Mouse (Mus musculus): ENCODE results near the gene Mapk10. TPM values are rescaled to one million over a fixed set of nuclear protein-coding genes. Genes with fewer than 3 reads are reported as not detected.

Mapk10 gene
- total RNA-seq, 1 experiment from 2014 or later: not detected

DNA sequence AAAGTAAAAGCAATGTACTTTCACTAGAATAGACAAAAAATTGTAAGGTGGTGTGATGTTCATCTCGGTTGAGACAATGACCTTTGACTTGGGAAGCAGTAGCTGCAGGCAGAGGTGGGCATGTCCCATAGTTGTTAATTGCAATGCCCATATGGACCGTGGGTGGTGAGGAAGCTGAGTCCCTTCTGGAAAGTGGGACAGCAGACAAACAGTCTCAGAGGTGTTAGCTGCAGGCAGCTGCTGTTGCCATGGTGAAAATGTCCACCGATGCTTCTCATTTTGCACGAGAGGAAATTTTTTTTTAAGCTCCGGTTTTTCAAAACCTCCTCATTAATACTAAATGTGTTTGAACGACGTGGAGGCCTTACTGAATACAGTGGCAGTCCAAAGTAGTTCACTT, 36.5 kb downstream of the Mapk10 start:
- ATAC-seq (replicated peaks; ENCODE audit: insufficient number of reproducible peaks, low FRiP score, low TSS enrichment, poor library complexity, severe bottlenecking): no peak

DNA sequence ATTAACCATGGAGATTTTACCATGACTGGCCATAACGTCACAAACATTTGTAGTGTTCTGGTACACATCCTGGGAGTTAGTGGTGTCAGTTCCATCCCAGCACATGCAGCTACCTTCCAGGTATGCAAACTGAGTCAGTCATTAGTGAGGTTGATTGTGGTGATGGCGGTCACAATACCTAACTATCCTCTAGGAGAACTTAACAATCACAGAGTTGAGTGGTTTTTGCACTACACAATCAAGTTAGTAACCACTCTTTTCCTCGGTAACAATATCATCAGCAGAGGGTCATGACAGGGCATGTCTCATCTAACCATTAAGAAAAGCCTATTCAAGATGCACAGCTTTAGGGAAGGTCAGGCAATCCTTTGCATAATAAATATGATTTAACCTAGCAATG, 39.9 kb downstream of the Mapk10 start:
- no peak for ATAC-seq (replicated peaks; ENCODE audit: insufficient number of reproducible peaks, low FRiP score, low TSS enrichment, poor library complexity, severe bottlenecking)

DNA sequence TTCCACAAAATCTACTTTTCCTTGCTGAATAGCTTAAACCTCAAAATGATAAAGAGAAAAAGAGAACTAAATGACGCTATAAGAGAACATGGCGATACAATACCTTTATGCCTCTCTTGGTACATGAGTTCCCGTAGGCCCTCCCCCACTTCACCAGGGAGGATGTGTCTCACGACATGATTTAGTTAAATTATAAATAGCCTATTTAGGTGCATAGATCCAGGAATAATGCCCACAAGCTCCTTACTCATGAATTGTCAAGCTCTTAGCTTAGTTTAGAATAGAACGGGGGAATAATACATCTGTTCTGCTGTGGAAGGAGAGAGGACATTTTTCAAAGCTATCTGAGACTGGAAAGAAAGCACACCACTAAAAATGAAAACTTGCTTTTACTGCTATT, 43.8 kb downstream of the Mapk10 start:
- no peak for ATAC-seq (replicated peaks; ENCODE audit: insufficient number of reproducible peaks, low FRiP score, low TSS enrichment, poor library complexity, severe bottlenecking)

DNA sequence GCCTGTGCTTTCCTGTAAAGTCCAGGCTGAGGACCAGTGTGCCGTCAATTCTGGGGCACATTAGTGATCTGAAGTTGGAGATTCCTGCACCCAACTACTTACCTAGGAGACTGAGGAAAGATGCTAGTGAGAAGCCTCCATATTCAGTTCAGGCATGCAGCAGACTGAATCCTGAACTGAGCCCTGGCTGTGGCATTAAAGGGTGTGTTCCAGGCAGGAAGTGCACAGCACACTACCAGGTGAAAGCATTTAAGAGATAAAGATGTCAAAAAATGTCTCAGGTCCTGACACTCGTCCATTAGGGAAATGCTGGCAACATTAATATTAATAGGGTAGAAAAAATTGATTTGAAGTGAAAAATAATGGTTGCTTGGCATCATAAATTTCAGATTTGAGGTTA, 44.4 kb downstream of the Mapk10 start:
- ATAC-seq (replicated peaks; ENCODE audit: insufficient number of reproducible peaks, low FRiP score, low TSS enrichment, poor library complexity, severe bottlenecking): no peak

DNA sequence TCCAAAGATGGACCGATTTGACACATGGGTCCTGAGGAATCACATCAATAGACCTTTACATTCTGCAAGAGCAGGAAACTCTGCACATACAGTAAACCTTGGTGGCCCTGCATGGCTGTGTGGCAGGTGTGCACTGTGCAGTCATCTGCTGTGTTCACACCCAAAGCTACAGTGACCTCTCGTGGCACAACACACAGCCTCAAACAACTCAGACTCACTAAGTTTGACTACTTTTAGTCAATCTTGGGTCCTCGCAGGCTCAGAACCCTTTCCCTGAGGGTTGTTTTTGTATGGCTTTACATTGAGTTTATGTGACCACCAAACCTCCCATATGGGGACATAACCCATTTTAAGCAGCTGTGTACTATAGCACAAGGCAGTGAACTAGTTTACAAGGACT, 47.1 kb downstream of the Mapk10 start:
- ATAC-seq (replicated peaks; ENCODE audit: insufficient number of reproducible peaks, low FRiP score, low TSS enrichment, poor library complexity, severe bottlenecking): no peak

DNA sequence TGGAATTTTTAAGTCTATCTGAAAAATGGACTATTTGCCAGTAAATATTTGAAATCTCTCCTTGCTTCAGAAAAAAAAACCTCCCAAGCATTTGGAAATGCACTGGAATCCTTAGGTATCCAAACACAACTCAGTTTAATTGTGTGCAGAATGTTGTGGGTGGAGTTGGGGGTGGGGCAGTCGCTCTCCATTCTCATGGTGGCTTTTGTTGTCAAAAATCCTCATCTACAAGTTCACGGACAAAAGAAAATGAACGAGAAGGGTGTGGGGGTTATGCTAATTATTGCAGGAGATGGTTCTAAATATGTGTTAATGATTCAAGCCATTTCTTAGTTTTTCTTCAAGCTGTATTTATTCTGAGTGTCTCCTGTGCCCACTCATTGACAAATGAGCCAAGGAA, 49.6 kb downstream of the Mapk10 start:
- no peak for ATAC-seq (replicated peaks; ENCODE audit: insufficient number of reproducible peaks, low FRiP score, low TSS enrichment, poor library complexity, severe bottlenecking)

DNA sequence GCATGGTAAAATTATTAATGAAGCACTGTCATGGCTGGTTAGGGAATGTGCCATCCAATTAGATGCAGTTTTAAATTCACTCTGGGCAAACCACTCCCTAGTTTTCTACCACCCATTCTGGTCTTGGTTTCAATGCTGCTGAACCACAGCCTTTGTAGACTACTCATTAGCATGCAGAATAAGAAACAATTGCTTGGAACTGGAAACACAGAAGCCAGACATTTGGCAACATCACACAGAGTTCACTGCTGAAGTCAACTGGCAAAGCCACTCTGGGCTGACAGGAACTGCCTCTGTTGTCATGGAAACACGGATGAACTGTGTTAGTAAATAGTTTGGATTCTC, 50.0 kb downstream of the Mapk10 start:
- no peak for ATAC-seq (replicated peaks; ENCODE audit: insufficient number of reproducible peaks, low FRiP score, low TSS enrichment, poor library complexity, severe bottlenecking)

DNA sequence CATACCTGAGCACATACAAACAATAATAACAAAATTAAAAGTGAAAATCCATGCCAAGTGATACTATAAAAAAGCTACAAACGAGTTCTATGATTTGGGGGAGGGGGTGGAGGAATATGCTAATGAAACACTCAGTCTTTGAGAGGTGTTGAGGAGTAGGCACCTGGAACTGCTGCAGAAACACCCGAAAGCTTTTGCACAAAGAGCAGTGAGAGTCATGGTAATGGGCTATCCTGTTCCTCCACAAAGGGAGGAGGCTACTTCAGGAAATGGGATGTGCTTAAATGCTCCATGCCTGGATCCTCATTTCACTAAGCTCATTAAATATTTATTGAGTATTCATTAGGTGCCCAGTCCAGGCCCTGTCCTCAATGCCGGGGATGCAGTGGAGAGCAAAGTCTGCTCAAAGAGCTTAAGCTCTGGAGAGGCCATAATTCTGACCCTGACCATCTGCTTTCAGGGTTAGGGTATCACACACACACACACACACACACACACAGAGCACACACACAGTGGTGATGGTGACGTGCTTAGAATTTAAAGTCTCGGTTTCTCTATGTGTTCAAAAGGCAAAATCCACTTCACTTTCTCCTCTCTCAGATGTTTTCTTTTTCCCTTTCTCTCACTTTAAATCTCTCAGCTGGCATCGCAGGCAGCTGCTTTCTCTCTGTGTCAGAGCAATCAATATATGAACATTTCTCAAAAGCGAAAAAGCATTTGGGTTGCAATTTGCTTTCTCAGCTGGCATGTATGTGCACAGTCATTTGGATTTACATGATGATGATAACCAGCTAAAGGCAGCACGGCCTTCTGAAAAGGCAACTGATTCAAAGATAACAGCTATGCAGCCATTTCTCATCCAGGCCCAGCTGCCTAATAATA, 50.6 kb downstream of the Mapk10 start:
- no peak for ATAC-seq (replicated peaks; ENCODE audit: insufficient number of reproducible peaks, low FRiP score, low TSS enrichment, poor library complexity, severe bottlenecking)

DNA sequence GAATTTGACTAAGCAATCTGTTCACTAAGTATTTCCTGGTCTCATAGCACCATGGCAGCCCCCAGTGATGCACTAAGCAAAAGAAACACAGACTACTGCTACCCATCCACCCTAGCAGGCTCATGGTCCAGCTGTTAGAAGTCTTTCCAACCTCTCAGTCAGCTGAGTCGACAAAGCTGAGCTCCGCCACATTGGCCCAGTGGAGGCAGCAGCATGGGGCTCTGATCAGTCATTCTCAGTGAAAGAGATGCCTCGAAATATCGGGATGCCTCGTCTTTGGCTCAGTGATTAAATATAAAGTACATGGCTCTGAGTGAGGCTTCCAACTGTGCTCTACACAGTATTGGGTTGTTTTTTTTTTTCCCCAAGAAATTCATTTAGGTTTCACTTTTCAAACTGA, 70.2 kb downstream of the Mapk10 start:
- ATAC-seq (replicated peaks; ENCODE audit: insufficient number of reproducible peaks, low FRiP score, low TSS enrichment, poor library complexity, severe bottlenecking): no peak

DNA sequence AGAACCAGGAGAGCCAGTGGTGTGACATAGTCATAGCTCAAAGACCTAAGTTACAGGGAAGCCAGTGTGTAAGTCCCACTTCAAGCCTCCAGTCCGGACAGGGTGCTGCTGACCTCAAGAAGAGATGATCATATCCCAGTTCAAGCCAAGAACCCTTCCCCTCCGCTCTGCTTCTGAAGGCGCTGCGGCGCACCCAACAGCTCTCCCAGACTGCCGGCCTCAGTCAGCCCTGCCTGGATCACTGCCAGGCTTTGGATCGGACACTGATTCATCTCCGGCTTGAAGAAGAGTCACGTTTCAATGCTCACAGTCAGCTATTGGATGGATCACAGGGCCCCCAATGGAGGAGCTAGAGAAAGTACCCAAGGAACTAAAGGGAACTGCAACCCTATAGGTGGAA, 76.3 kb downstream of the Mapk10 start:
- ATAC-seq (replicated peaks; ENCODE audit: insufficient number of reproducible peaks, low FRiP score, low TSS enrichment, poor library complexity, severe bottlenecking): no peak

DNA sequence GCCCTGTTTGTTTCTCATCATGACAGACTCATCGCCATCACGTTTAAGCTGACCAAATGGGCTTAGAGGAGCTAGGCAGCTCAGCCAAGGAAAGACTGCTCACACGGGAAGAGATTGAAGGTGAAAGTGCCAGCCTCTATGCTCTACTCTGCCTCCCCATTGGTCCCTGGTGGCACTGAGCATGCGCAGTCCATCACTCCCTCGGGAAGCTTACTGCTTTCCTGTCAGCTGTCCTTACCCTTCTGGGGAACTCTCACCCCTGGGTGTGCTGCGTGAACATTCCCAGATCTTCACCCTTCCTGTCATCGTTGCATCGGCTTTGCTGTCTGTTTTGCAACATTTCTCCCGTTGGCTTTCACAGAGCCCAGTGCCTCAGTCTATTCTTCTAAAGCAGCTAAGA, 77.5 kb downstream of the Mapk10 start:
- ATAC-seq (replicated peaks; ENCODE audit: insufficient number of reproducible peaks, low FRiP score, low TSS enrichment, poor library complexity, severe bottlenecking): no peak

DNA sequence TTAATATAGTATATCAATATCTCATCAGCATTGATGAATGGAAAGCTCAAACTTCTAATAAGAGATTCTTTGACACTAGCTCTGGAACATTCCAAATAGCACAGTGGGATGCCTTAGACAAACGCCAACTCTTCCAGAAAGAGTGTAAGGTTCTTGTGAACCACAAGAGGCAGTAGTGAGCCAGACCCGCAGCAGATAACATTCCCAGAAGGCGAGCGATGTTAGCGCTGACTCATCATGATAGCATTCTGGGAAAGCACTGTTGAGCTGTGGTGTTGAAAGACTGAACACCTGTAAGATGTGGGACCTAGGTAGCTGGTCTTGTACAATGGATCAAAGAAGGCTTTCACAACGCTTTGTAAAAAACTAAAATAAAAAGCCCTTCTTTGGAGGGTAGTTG, 78.3 kb downstream of the Mapk10 start:
- no peak for ATAC-seq (replicated peaks; ENCODE audit: insufficient number of reproducible peaks, low FRiP score, low TSS enrichment, poor library complexity, severe bottlenecking)

DNA sequence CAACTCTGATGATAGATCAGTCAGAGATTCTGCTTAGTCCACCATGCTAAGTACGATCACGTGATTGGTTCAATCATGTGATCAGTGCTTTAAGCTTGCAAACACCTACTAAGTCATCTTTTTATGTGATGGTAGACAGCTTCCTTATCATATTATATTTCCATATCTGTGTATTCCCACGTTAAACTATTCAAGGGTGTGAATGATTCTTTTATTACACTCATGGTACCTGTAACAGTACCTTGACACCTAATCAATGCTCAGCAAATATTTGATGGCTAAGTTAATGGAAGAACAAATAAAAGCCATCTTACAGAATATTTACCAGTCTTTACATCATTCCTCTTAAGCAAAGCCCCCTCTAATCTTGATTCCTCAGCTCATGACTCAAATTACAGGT, 91.5 kb downstream of the Mapk10 start:
- ATAC-seq (replicated peaks; ENCODE audit: insufficient number of reproducible peaks, low FRiP score, low TSS enrichment, poor library complexity, severe bottlenecking): no peak

DNA sequence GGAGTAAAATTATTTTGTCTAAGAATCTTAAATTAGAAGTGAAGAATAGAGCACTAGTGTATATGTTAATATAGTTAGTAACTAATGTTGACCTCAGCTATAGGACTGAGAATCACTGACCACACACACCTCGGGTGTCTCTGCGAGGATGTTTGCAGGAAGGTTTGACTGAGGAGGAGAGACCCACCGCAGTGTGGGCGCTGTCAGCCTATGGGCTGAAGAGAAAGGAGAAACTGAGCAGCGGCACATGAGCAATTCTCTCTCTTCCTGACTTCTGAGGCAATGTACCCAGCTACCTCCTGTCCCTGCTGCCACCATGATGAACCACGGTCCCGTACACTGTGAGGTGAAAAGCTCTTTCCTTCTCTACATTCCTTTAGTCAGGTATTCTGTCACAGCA, 95.6 kb downstream of the Mapk10 start:
- ATAC-seq (replicated peaks; ENCODE audit: insufficient number of reproducible peaks, low FRiP score, low TSS enrichment, poor library complexity, severe bottlenecking): no peak

DNA sequence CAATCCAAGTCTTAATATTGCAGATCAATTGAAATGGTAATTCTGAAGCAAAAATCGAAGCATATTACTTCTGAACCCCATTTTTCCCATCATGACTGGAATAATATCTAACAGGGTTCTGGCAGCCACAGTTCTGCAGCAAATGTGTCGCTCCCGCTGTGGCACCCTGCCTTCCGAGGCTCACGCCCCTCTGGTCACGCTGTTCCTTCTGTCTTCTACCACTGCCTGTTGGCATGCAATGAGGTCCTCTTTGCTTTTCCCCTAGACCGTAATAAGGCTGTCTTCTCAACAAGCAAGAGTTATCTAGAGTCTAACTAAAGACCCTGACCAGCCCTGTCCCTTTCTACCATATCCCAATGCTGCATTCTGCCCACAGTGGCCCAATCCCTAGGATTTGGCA, 98.7 kb downstream of the Mapk10 start:
- no peak for ATAC-seq (replicated peaks; ENCODE audit: insufficient number of reproducible peaks, low FRiP score, low TSS enrichment, poor library complexity, severe bottlenecking)

DNA sequence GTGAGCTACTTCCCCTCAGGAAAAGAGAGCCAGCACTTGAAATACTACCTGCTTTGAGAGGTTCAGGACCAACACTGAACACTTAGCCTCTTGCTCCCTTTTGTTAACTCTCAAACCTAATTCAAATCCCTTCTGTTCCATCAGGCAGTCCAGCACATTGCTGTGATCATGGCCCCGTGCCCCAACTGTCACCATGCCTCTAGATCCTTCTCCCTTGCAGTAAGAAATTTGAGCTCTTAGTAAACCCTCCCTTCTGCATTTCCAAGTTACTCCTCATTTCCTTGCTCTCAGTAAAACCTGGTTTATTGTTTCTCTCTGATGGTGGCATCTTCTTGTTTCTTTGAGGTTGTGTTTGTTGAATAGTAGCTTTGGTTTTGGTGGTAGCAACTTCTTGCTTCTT, 101.7 kb downstream of the Mapk10 start:
- ATAC-seq (replicated peaks; ENCODE audit: insufficient number of reproducible peaks, low FRiP score, low TSS enrichment, poor library complexity, severe bottlenecking): no peak

DNA sequence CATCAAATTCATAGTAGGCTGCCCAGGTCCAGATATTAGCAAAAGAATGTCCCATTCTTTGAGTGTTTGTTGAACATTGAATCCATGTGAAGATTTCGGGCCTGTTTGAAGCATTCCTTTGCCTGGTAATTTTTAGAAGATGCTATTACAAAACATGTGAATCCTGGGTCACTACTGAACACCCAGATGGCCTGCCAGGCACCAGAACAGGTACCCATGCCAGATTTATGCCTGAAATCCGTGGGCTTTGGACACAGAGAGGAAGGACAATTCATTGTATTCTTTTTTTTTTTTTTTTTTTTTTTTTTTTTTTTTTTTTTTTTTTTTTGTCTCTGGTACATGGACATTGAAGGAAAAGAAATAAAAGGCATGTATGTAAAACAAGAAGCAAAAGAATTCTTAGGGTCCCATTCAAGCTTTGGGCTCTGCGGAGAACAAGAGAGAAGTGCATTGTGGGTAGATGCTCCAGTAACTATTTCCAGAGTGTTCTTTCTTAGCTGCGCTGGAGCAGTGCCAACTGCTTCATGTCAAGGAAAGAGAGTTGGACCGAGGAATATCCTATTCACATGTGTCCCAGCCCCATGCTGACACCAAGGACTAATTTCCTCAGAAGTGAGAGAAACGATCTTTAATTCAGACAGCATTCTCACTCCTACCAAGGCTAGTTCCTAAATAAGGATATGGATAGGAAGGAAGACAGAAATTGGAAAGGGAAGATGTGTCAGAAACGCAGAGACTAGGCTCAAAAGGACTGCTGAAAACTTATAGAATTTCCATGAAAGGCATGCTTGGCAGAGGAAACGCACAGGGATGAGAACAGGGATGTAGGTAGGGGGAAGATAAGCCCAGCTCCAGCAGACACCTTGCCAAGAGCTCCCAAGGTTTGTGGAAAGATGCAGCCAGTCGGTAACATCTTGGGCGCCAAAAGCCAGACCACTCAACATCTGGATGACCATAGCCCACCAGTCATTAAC, 105.4 kb downstream of the Mapk10 start:
- ATAC-seq (replicated peaks; ENCODE audit: insufficient number of reproducible peaks, low FRiP score, low TSS enrichment, poor library complexity, severe bottlenecking): no peak

DNA sequence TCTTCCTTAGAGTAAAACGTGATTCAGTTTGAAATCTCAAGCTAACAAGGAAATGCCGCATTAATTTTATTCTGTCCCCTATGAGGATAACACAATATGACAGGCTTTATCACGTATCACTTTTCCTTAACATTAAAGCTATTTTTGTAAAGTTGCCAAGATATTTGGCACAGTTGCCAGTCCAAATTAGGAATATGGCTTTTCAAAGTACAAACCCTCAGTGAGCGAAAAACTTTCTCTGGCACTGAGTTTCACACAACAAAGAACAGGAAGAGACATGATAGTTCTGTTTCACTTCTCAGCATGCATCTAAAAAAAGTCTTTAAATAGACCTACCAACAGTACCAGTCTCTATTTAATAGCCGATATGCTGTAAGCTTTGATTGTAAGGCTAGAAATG, 107.1 kb downstream of the Mapk10 start:
- ATAC-seq (replicated peaks; ENCODE audit: insufficient number of reproducible peaks, low FRiP score, low TSS enrichment, poor library complexity, severe bottlenecking): no peak

DNA sequence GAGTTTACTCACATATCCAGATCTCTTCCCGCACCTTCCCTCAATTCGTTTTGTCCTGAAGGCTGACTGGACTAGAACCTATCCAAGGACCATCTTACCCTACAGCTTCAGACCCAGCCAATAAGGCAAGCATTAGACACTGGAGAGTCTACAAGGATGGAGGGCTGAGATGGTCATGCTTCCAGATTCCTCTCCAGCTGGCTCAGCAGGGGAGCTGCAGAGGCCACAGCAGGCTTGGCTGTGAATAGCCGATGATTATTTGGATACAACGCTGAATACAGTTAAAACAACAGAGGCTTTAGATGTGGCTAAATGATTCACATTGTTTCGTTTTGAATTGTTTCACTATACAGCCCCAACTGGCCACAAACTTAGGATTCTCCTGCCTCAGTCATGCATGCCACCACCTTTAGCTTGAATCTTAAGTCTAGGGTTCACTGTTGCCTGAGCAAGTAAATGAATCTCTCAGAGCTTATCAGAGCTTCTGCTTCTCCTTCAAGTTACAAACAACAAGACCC, 108.2 kb downstream of the Mapk10 start:
- ATAC-seq (replicated peaks; ENCODE audit: insufficient number of reproducible peaks, low FRiP score, low TSS enrichment, poor library complexity, severe bottlenecking): no peak

DNA sequence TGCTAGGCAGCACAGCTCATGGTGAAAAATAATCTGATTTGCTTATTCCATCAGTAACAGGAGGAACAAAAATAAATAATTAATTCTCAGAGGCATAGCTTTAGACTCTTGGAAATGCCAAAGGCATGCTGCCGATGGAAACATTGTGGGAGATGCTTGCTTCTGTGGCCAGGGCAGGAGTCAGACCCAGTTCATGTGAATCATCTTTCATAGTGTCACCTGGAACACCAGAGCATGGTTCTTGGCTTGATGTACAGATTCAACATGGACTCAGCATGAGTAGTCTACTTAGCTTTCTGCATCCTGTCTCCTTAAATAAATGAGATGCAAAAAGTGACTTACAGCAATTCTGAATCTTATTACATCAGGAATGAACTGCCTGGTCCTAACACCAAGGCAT, 109.0 kb downstream of the Mapk10 start:
- ATAC-seq (replicated peaks; ENCODE audit: insufficient number of reproducible peaks, low FRiP score, low TSS enrichment, poor library complexity, severe bottlenecking): no peak
